Mouse (Mus musculus) limb, embryonic 14.5 days (tissue): Measurements from ENCODE around the gene Tefm. TPM values are rescaled to one million over a fixed set of nuclear protein-coding genes. Genes with fewer than 3 reads are reported as not detected.

Experiments used
- ATAC-seq: fragments of 200-750 bp; cut with Nextera tagmentation; 2 replicates; pipeline ENCODE4 v1.8.0; 2017; ENCODE audit warnings: low read depth, moderate number of reproducible peaks, moderate TSS enrichment; ENCODE audit not compliant: low FRiP score
- DNase-seq: peaks from one replicate; pipeline ENCODE4 v3.0.0-alpha.2; 2015; ENCODE audit warnings: low spot score
- H3K27ac ChIP-seq: fragments of 300-500 bp; sonication (generic); replicated peaks from 2 replicates; pipeline ENCODE4 v1.5.1; 2014; ENCODE audit warnings: low read depth, mild to moderate bottlenecking, low read length, moderate library complexity, mixed read lengths
- H3K27me3 ChIP-seq: fragments of 300-500 bp; sonication (generic); 2 replicates; pipeline ENCODE4 v1.6.1; 2014; ENCODE audit warnings: low read length, mixed read lengths; ENCODE audit not compliant: control insufficient read depth, insufficient read depth
- H3K36me3 ChIP-seq: fragments of 300-500 bp; sonication (generic); 2 replicates; pipeline ENCODE4 v1.6.1; 2014; ENCODE audit warnings: mild to moderate bottlenecking, low read length, moderate library complexity, mixed read lengths; ENCODE audit not compliant: control insufficient read depth, insufficient read depth
- H3K4me1 ChIP-seq: fragments of 300-500 bp; sonication (generic); 2 replicates; pipeline ENCODE4 v1.6.1; 2014; ENCODE audit warnings: antibody characterized with exemption, low read length, mixed read lengths; ENCODE audit not compliant: control insufficient read depth, insufficient read depth
- H3K4me2 ChIP-seq: fragments of 300-500 bp; sonication (generic); replicated peaks from 2 replicates; pipeline ENCODE4 v1.6.1; 2014; ENCODE audit warnings: low read depth, mild to moderate bottlenecking, low read length, moderate library complexity; ENCODE audit not compliant: severe bottlenecking
- H3K4me3 ChIP-seq: fragments of 300-500 bp; sonication (generic); replicated peaks from 2 replicates; pipeline ENCODE4 v1.5.1; 2014; ENCODE audit warnings: low read length
- H3K9ac ChIP-seq: fragments of 300-500 bp; sonication (generic); 2 replicates; pipeline ENCODE4 v1.6.1; 2014; ENCODE audit warnings: mild to moderate bottlenecking, low read depth, low read length, moderate library complexity; ENCODE audit not compliant: severe bottlenecking
- H3K9me3 ChIP-seq: fragments of 300-500 bp; sonication (generic); 2 replicates; pipeline ENCODE4 v1.6.1; 2016; ENCODE audit warnings: low read length; ENCODE audit not compliant: control insufficient read depth
- POLR2A ChIP-seq: fragments of 200-500 bp; IDR thresholded peaks from 2 replicates; pipeline ENCODE4 v1.8.0; 2012; ENCODE audit warnings: inconsistent platforms, mild to moderate bottlenecking, moderate library complexity, borderline replicate concordance; ENCODE audit not compliant: insufficient read depth, insufficient read length; ENCODE audit errors: extremely low read depth
- WGBS: fragments of 180-500 bp; shearing (Covaris S2); extraction: QIAGEN DNeasy Blood & Tissue Kit; methylation state at CpG from one replicate; pipeline ENCODE4 v1.1.7; 2014; 5-methylcytosine and 5-hydroxymethylcytosine counted together
- polyA plus RNA-seq, 2 experiments: library from polyadenylated mRNA; depleted of rRNA in 1 of 2; stranded (reverse) in 1 of 2; unstranded in 1 of 2; fragments of >200 nt; fragmentation: Nextera tagmentation in 1 of 2; extraction: Ambion mirVana in 1 of 2; gene quantifications; 2 replicates each; pipeline versions ENCODE4 v1.2.1 to v1.2.3; 2012 to 2014

The Tefm gene
- polyA plus RNA-seq, 2 experiments = 17.2 to 23.8 TPM

DNA sequence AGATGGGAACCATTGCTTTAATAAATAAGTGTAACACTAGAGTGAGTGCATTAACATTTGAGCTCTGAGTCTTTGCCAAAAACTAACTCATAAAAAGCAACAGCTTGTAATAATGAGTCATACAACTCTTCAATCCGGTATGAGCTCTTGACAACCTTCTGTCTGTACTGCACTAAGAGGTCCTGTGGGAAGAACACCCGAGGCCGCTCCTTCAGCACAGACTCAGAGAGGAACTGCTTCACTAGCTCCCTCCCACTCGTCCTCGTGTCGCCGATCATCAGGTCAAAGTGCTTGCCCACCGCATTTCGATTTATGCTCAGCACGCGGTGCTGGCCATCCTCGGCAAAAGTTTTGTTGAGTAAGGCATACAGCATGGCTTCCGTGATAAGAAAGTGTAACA, 5.2 kb downstream of the Tefm start:
- Histone ChIP-seq H3K27me3 (no peaks in the 10 kb centered on the region), H3K9ac (no peak overlapping the region), H3K27ac (no peak overlapping the region), H3K4me1 (peaks cover 5% of the 10 kb centered on the region; the same call in 1 of the 2 replicates), H3K4me2 (no peak overlapping the region), H3K4me3 (no peak overlapping the region), H3K9me3 (no peaks in the 10 kb centered on the region), H3K36me3 (peaks cover 48% of the 10 kb centered on the region)
- DNase-seq (no peak), ATAC-seq (no peak)
- no peak for TF ChIP-seq POLR2A
- 89% methylated on average over 13 of the region's 13 CpGs for WGBS

DNA sequence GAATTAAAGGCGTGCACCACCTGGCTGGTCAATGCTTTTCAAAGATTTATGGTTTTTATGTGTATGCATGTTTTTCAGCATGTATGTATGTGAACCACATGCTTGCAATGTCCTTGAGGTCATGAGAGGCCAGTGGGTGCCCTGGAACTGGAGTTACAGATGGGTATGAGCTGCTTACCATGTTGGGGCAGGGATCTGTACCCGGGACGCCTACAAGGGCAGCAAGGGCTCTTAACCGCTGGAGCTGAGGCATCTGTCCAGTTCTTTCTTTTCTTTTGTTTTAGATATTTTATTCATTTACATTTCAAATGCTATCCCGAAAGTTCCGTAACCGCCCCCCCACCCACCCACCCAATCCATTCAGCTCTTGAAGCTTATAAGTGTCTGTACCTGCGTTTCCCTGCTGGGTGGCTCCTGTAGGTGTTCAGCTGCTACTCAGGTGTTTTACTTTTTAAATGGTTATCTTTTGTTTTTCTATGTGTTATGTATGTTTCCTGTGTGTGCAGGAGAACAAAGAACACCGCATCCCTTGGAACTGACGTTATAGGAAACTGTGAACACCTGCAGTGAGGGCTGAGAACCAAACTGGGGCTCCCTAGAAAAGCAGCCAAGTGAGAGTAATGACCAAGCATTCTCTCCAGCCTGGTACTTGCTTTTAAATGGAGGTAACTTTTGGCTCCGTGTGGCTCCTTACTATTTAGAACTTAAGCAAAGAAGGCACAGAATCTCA, 5.9 kb downstream of the Tefm start:
- Histone ChIP-seq H3K36me3 (peaks cover 52% of the 10 kb centered on the region), H3K4me1 (peaks cover 4% of the 10 kb centered on the region; the same call in 1 of the 2 replicates), H3K27ac (no peak overlapping the region), H3K27me3 (no peaks in the 10 kb centered on the region), H3K4me3 (no peak overlapping the region), H3K9me3 (no peaks in the 10 kb centered on the region), H3K4me2 (no peak overlapping the region), H3K9ac (no peak overlapping the region)
- TF ChIP-seq POLR2A = no peak
- no peak for ATAC-seq
- DNase-seq = no peak
- 93% methylated on average over 11 of the region's 11 CpGs for WGBS

DNA sequence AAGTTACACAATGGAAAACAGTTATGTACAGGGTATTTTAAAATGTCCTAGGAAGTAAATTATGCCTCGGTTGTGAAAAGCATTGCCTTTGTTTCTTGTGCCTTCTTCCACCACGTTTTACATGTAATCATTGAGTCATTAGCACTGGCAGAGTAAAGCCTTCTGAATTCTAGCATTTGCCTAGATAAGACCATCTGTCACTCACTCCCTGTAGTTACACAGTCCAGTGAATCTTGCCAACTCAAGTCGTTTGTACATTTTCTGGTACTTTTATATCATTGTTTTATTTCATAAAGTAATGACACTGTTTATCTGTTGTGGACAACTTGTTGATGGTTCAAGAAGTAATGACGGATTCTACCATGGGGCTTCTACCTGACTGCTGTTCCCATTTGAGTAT, 7.2 kb downstream of the Tefm start:
- Histone ChIP-seq H3K9me3 (no peaks in the 10 kb centered on the region), H3K27ac (no peak overlapping the region), H3K4me1 (no peaks in the 10 kb centered on the region), H3K4me2 (no peak overlapping the region), H3K27me3 (no peaks in the 10 kb centered on the region), H3K4me3 (no peak overlapping the region), H3K36me3 (peaks cover 57% of the 10 kb centered on the region), H3K9ac (no peak overlapping the region)
- no peak for TF ChIP-seq POLR2A
- WGBS = 81% methylated on average over 4 of the region's 4 CpGs
- ATAC-seq = no peak
- no peak for DNase-seq

DNA sequence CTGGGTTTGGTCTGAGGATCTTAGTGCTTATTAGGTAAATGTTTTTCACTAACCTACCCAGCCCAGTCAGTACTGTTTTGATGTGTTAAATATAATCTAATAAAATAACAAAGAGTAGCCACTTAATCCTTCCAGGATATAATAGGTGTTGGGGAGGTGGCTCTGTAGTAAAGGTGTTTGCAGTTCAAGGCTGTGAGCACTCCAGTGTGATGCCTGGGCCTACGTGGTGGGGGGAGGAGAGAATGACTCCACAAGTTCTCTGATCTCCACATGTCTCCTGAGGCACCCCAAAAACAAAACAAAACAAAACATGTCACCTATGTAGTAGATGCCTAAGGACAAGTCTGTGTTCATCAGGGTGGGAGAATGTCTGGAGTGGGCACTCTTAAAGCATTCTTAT, 9.9 kb downstream of the Tefm start:
- Histone ChIP-seq H3K27me3 (no peaks in the 10 kb centered on the region), H3K27ac (no peak overlapping the region), H3K9me3 (no peaks in the 10 kb centered on the region), H3K9ac (no peak overlapping the region), H3K36me3 (peaks cover 52% of the 10 kb centered on the region), H3K4me3 (no peak overlapping the region), H3K4me1 (no peaks in the 10 kb centered on the region), H3K4me2 (no peak overlapping the region)
- no peak for ATAC-seq
- DNase-seq = no peak
- 72% methylated on average over 1 of the region's 1 CpGs for WGBS
- TF ChIP-seq POLR2A = no peak

DNA sequence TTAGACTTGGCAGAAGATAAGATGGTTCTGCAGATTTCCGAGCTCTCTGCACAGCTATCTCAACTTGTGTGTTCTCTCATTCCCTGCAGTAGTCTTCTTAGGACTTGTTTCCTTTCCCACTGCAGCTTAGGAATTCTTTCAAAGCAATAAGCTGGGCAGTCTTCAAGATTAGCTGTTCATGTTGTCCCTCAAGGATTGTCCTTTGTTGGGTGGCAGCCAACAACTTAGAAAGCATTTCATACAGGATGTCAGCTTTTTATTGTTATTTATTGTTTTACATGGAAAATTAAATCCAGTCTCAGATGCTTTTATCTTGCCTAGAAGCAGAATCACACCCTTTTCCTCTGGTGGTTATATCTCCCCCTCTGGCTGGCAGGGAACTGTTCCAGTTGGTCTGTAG, 25.6 kb downstream of the Tefm start:
- Histone ChIP-seq H3K27me3 (no peaks in the 10 kb centered on the region), H3K27ac (no peak overlapping the region), H3K9me3 (no peaks in the 10 kb centered on the region), H3K4me2 (no peak overlapping the region), H3K4me1 (no peaks in the 10 kb centered on the region), H3K9ac (no peak overlapping the region), H3K4me3 (no peak overlapping the region), H3K36me3 (peaks cover 75% of the 10 kb centered on the region)
- DNase-seq (no peak), ATAC-seq (no peak)
- TF ChIP-seq POLR2A = no peak
- 72% methylated on average over 1 of the region's 1 CpGs for WGBS
